Mouse (Mus musculus): ENCODE data around the gene Acsf2.

DNA sequence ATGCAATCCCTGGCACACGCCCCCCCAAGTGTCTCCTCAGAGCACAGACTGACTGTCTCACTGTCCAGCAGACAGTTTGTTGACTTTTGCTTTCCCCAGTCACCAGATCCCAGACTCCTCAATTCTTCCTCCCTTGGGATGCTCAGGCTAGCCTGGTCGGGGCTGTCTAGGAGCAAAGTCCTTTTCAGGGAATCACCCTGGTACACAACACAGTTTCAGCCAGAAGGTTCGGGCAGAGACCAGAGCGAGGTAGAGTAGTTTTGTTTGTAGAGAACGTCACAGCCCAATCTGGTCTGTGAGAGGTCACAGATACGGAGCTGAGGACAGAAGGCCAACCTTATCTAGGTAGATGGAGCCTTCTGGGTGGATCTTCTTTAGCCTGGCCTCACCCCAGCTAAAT, 35.1 kb downstream of the Acsf2 start:
- TF ChIP-seq CTCF (IDR thresholded peaks at IDR 0.05; ENCODE audit: low read depth, low read length), result no peak
- TF ChIP-seq POLR2A (IDR thresholded peaks at IDR 0.05; ENCODE audit: insufficient read depth, low read length), result no peak
- TF ChIP-seq EP300 (IDR thresholded peaks at IDR 0.05; ENCODE audit: insufficient read depth, low read depth, low read length), result no peak
